Mouse (Mus musculus) megakaryocyte, embryonic 14.5 days (primary cell): ENCODE data around the gene Psmc5.

Source experiments
- FLI1 ChIP-seq: IDR thresholded peaks from 2 replicates; pipeline ENCODE4 v1.6.1; 2012; ENCODE audit warnings: low read length, inconsistent platforms, mixed read lengths
- GATA1 ChIP-seq: IDR thresholded peaks from 3 replicates; pipeline ENCODE4 v1.6.1; 2012; ENCODE audit warnings: mixed read lengths, low read length, inconsistent platforms, borderline replicate concordance

- TF ChIP-seq GATA1 (no peak), FLI1 (no peak)
Measured at GRCm38 (mm10) chr11:106283371-106283770, 27.4 kb downstream of the Psmc5 start.
